Mouse (Mus musculus) heart, postnatal 10 days (tissue): Measurements from ENCODE around the gene Prl3d1. TPM values are rescaled to one million over a fixed set of nuclear protein-coding genes. Genes with fewer than 3 reads are reported as not detected.
"Not testable (repeated sequence)": the region's sequence is repeated elsewhere in the genome, so short reads cannot be mapped to it uniquely, and the experiment has no call there.

Experiments
- DNase-seq, 2 experiments: peaks; one replicate each; pipeline ENCODE4 v3.0.0; 2021
- intact Hi-C: fragments of 180-260 bp; cut with DNase I; formaldehyde crosslinking; loops from one replicate; pipeline ENCODE4 v1.15.1; 2025
- total RNA-seq, 2 experiments: library from RNA; stranded (reverse); gene quantifications; 2 replicates each; pipeline ENCODE4 v1.2.3; 2021

The Prl3d1 gene
- not detected for total RNA-seq

GRCm38 (mm10) chr13:27093890-27094289 lies at the start of gene Prl3d1:
Gene Prl3d1 (plus strand): TSS chr13:27094190.
- intact Hi-C loops, DNase-seq: not testable (repeated sequence)

GRCm38 (mm10) chr13:27057270-27057669 lies 36.7 kb upstream of the Prl3d1 start, which contains the start of gene Prl:
Gene Prl (plus strand): TSS chr13:27057570.
- intact Hi-C loops = no loop called here
- no peak for DNase-seq

GRCm38 (mm10) chr13:27059177-27059576 lies 34.8 kb upstream of the Prl3d1 start:
- intact Hi-C loops = no loop called here
- peak; percentile 0 to 11 for DNase-seq

GRCm38 (mm10) chr13:27121398-27121797 lies 27.4 kb downstream of the Prl3d1 start, which contains the start of gene Prl3d2:
Gene Prl3d2 (plus strand): TSS chr13:27121698.
- DNase-seq, intact Hi-C loops: not testable (repeated sequence)

GRCm38 (mm10) chr13:27148264-27148663 lies 54.3 kb downstream of the Prl3d1 start:
- intact Hi-C loops = no loop called here
- DNase-seq = no peak

Other genes with a start within 250 kb of the Prl3d1 start
- not detected for gene Prl, start 36.6 kb upstream of the Prl3d1 start, total RNA-seq
- gene Prl3d2, start 27.5 kb downstream of the Prl3d1 start, total RNA-seq = not detected
- not detected for gene Prl3d3, start 62.6 kb downstream of the Prl3d1 start, total RNA-seq
- gene Prl3c1, start 102.5 kb downstream of the Prl3d1 start, total RNA-seq = not detected
- not detected for gene Prl3b1, start 147.7 kb downstream of the Prl3d1 start, total RNA-seq
- not detected for gene Prl3a1, start 165.2 kb downstream of the Prl3d1 start, total RNA-seq
- not detected for gene Prl6a1, start 218.4 kb downstream of the Prl3d1 start, total RNA-seq